Mouse (Mus musculus) limb, embryonic 10.5 days (tissue): Measurements from ENCODE around the gene Ackr2. TPM values are rescaled to one million over a fixed set of nuclear protein-coding genes. Genes with fewer than 3 reads are reported as not detected.

Source experiments
- DNase-seq: peaks from one replicate; pipeline ENCODE4 v3.0.0-alpha.2; 2017; ENCODE audit warnings: low spot score
- H3K27ac ChIP-seq: fragments of 300-500 bp; sonication (generic); 2 replicates; pipeline ENCODE4 v1.5.1; 2016; ENCODE audit warnings: mild to moderate bottlenecking
- H3K27me3 ChIP-seq: fragments of 300-500 bp; sonication (generic); 2 replicates; pipeline ENCODE4 v1.6.1; 2016; ENCODE audit warnings: low read depth, mild to moderate bottlenecking; ENCODE audit not compliant: poor library complexity, severe bottlenecking
- H3K36me3 ChIP-seq: fragments of 300-500 bp; sonication (generic); 2 replicates; pipeline ENCODE4 v1.6.1; 2016; ENCODE audit warnings: mild to moderate bottlenecking, moderate library complexity
- H3K4me1 ChIP-seq: fragments of 300-500 bp; sonication (generic); 2 replicates; pipeline ENCODE4 v1.6.1; 2016
- H3K4me3 ChIP-seq: fragments of 300-500 bp; sonication (generic); 2 replicates; pipeline ENCODE4 v1.5.1; 2016; ENCODE audit warnings: mild to moderate bottlenecking, moderate library complexity
- H3K9me3 ChIP-seq: fragments of 300-500 bp; sonication (generic); replicated peaks from 2 replicates; pipeline ENCODE4 v1.6.1; 2016; ENCODE audit warnings: mild to moderate bottlenecking
- WGBS: fragments of 180-500 bp; shearing (Covaris S2); methylation state at CpG from one replicate; pipeline ENCODE4 v1.1.7; 2016; 5-methylcytosine and 5-hydroxymethylcytosine counted together
- polyA plus RNA-seq: library from polyadenylated mRNA; unstranded; fragments of >200 nt; fragmentation: Nextera tagmentation; extraction: Ambion mirVana; gene quantifications from 2 replicates; pipeline ENCODE4 v1.2.1, GENCODE M21; 2016

The Ackr2 gene
- polyA plus RNA-seq, 1 experiment from 2014 or later: 0.16 TPM

- peaks cover 16% of the 10 kb centered on the region for H3K4me1 ChIP-seq
- H3K36me3 ChIP-seq: no peaks in the 10 kb centered on the region
- H3K9me3 ChIP-seq: no peaks in the 10 kb centered on the region
- DNase-seq: no peak
- 85% methylated on average over 2 of the region's 2 CpGs for WGBS
- H3K27ac ChIP-seq: no peak overlapping the region
- no peak overlapping the region for H3K4me3 ChIP-seq
- H3K27me3 ChIP-seq: peaks cover 39% of the 10 kb centered on the region
These were observed 26.0 kb upstream of the Ackr2 start for GRCm38 (mm10) chr9:121872062-121872683.

- Histone ChIP-seq H3K36me3 (no peaks in the 10 kb centered on the region), H3K27me3 (peaks cover 31% of the 10 kb centered on the region), H3K4me1 (peaks cover 16% of the 10 kb centered on the region), H3K4me3 (no peak overlapping the region), H3K9me3 (no peaks in the 10 kb centered on the region), H3K27ac (no peak overlapping the region)
- no peak for DNase-seq
These were observed 24.6 kb upstream of the Ackr2 start for GRCm38 (mm10) chr9:121873578-121873977.

GRCm38 (mm10) chr9:121877052-121877740, 21.0 kb upstream of the Ackr2 start:
- H3K27ac ChIP-seq: no peak overlapping the region
- no peak for DNase-seq
- no peak overlapping the region for H3K4me3 ChIP-seq
- 14% methylated on average over 3 of the region's 3 CpGs for WGBS
- peaks cover 8% of the 10 kb centered on the region; the same call in 1 of the 2 replicates for H3K4me1 ChIP-seq
- peaks cover 19% of the 10 kb centered on the region for H3K27me3 ChIP-seq
- no peaks in the 10 kb centered on the region for H3K36me3 ChIP-seq
- H3K9me3 ChIP-seq: no peaks in the 10 kb centered on the region

GRCm38 (mm10) chr9:121880840-121881239, 17.3 kb upstream of the Ackr2 start:
- Histone ChIP-seq H3K4me3 (no peak overlapping the region), H3K9me3 (no peaks in the 10 kb centered on the region), H3K27ac (no peak overlapping the region), H3K36me3 (no peaks in the 10 kb centered on the region), H3K27me3 (peaks cover 5% of the 10 kb centered on the region; the same call in 1 of the 2 replicates), H3K4me1 (peaks cover 5% of the 10 kb centered on the region; the same call in 1 of the 2 replicates)
- WGBS: 23% methylated on average over 14 of the region's 14 CpGs
- DNase-seq: peak; percentile 64

- Histone ChIP-seq H3K27me3 (peaks cover 3% of the 10 kb centered on the region; the same call in 1 of the 2 replicates), H3K4me3 (no peak overlapping the region), H3K27ac (no peak overlapping the region), H3K4me1 (peaks cover 5% of the 10 kb centered on the region; the same call in 1 of the 2 replicates), H3K9me3 (no peaks in the 10 kb centered on the region), H3K36me3 (no peaks in the 10 kb centered on the region)
- WGBS: 81% methylated on average over 6 of the region's 6 CpGs
- DNase-seq: no peak
These were observed 16.9 kb upstream of the Ackr2 start for GRCm38 (mm10) chr9:121881301-121881700.

GRCm38 (mm10) chr9:121882015-121882457, 16.1 kb upstream of the Ackr2 start:
- Histone ChIP-seq H3K9me3 (no peaks in the 10 kb centered on the region), H3K4me3 (no peak overlapping the region), H3K36me3 (no peaks in the 10 kb centered on the region), H3K27ac (no peak overlapping the region), H3K27me3 (no peaks in the 10 kb centered on the region), H3K4me1 (peaks cover 5% of the 10 kb centered on the region; the same call in 1 of the 2 replicates)
- no peak for DNase-seq
- WGBS: 65% methylated on average over 7 of the region's 7 CpGs

- peaks cover 9% of the 10 kb centered on the region for H3K4me1 ChIP-seq
- 78% methylated on average over 4 of the region's 4 CpGs for WGBS
- no peaks in the 10 kb centered on the region for H3K27me3 ChIP-seq
- no peaks in the 10 kb centered on the region for H3K36me3 ChIP-seq
- no peaks in the 10 kb centered on the region for H3K9me3 ChIP-seq
- no peak for DNase-seq
- H3K27ac ChIP-seq: no peak overlapping the region
- no peak overlapping the region for H3K4me3 ChIP-seq
These were observed 8.2 kb upstream of the Ackr2 start for GRCm38 (mm10) chr9:121889927-121890440.

- DNase-seq: peak; percentile 40
- Histone ChIP-seq H3K27ac (no peak overlapping the region), H3K4me1 (peaks cover 9% of the 10 kb centered on the region), H3K9me3 (no peaks in the 10 kb centered on the region), H3K36me3 (no peaks in the 10 kb centered on the region), H3K27me3 (no peaks in the 10 kb centered on the region), H3K4me3 (no peak overlapping the region)
- WGBS: 31% methylated on average over 18 of the region's 18 CpGs
These were observed 7.7 kb upstream of the Ackr2 start for GRCm38 (mm10) chr9:121890441-121890941.

GRCm38 (mm10) chr9:121891301-121891700, 6.9 kb upstream of the Ackr2 start:
- Histone ChIP-seq H3K4me3 (no peak overlapping the region), H3K4me1 (peaks cover 9% of the 10 kb centered on the region), H3K9me3 (no peaks in the 10 kb centered on the region), H3K36me3 (no peaks in the 10 kb centered on the region), H3K27ac (no peak overlapping the region), H3K27me3 (no peaks in the 10 kb centered on the region)
- 89% methylated on average over 9 of the region's 9 CpGs for WGBS
- no peak for DNase-seq

- Histone ChIP-seq H3K27me3 (no peaks in the 10 kb centered on the region), H3K9me3 (no peaks in the 10 kb centered on the region), H3K27ac (no peak overlapping the region), H3K4me3 (no peak overlapping the region), H3K4me1 (peaks cover 9% of the 10 kb centered on the region), H3K36me3 (no peaks in the 10 kb centered on the region)
- DNase-seq: no peak
- WGBS: 88% methylated on average over 12 of the region's 12 CpGs
These were observed 6.0 kb upstream of the Ackr2 start for GRCm38 (mm10) chr9:121892057-121892687.

GRCm38 (mm10) chr9:121894447-121894846, 3.7 kb upstream of the Ackr2 start:
- WGBS: 85% methylated on average over 7 of the region's 7 CpGs
- H3K36me3 ChIP-seq: no peaks in the 10 kb centered on the region
- H3K27ac ChIP-seq: no peak overlapping the region
- H3K9me3 ChIP-seq: no peaks in the 10 kb centered on the region
- H3K4me3 ChIP-seq: no peak overlapping the region
- no peaks in the 10 kb centered on the region for H3K27me3 ChIP-seq
- peaks cover 9% of the 10 kb centered on the region for H3K4me1 ChIP-seq
- DNase-seq: no peak

- Histone ChIP-seq H3K36me3 (no peaks in the 10 kb centered on the region), H3K4me1 (peaks cover 5% of the 10 kb centered on the region), H3K27me3 (no peaks in the 10 kb centered on the region), H3K9me3 (no peaks in the 10 kb centered on the region), H3K4me3 (no peak overlapping the region), H3K27ac (no peak overlapping the region)
- no peak for DNase-seq
- 75% methylated on average over 7 of the region's 7 CpGs for WGBS
These were observed 2.7 kb upstream of the Ackr2 start for GRCm38 (mm10) chr9:121895392-121895993.
